Mouse (Mus musculus): ENCODE measurements at regions not wholly inside any gene's neighbourhood (a gene's known extent, or its start where the extent isn't known, plus 50 kb on each side); places are given as distances from the start of the nearest gene placed in this dataset.

DNA sequence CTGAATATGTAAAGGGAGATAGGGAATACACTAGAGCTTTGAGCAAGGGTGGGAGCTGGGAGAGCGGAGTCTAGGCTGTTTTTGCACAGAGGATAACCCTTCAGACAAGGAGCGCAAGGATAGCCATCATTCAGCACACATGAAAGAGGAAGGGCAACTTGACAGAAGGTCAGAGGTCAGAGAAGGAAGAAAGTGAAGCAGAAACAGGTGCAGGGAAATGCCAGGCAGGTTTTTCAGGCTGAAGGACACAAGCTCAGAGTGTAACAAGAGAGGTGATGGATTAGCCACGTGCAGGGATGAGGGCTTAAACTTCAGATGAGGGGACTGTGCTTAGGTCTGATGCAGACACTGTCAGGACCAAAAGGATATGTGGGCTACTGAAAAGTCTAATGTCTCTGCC is 199.5 kb downstream of the Epha4 start:
- TF ChIP-seq CTCF (IDR thresholded peaks at IDR 0.05; ENCODE audit: control insufficient read depth, insufficient read depth, insufficient read length) (no peak), MAX (IDR thresholded peaks at IDR 0.05) (no peak)

Measured in C2C12 (cell line).